Mouse (Mus musculus): ENCODE measurements around the gene Zfp12.
"Not testable (repeated sequence)": the region's sequence is repeated elsewhere in the genome, so short reads cannot be mapped to it uniquely, and the experiment has no call there.

Zfp12 gene

GRCm38 (mm10) chr5:143235028-143235693 is at the start of gene Zfp12:
Gene Zfp12, plus strand, starts transcription at chr5:143235163.
- peak; percentile 96 to 97 for DNase-seq

- DNase-seq: not testable (repeated sequence)
Observed at GRCm38 (mm10) chr5:143188014-143188413, 46.9 kb upstream of the Zfp12 start.

- no peak for DNase-seq
Observed at GRCm38 (mm10) chr5:143192806-143193205, 42.2 kb upstream of the Zfp12 start.

- DNase-seq: not testable (repeated sequence)
Observed at GRCm38 (mm10) chr5:143194747-143195146, 40.2 kb upstream of the Zfp12 start.

- no peak for DNase-seq
Observed at GRCm38 (mm10) chr5:143195166-143195565, 39.8 kb upstream of the Zfp12 start.

- no peak for DNase-seq
Observed at GRCm38 (mm10) chr5:143196506-143196905, 38.5 kb upstream of the Zfp12 start.

GRCm38 (mm10) chr5:143205015-143205414 is 29.9 kb upstream of the Zfp12 start:
- DNase-seq: peak in 1 of 2 experiments; percentile 6

- DNase-seq: no peak
Observed at GRCm38 (mm10) chr5:143213832-143214231, 21.1 kb upstream of the Zfp12 start.

GRCm38 (mm10) chr5:143220996-143221395 is 14.0 kb upstream of the Zfp12 start:
- no peak for DNase-seq

GRCm38 (mm10) chr5:143222287-143222686 is 12.7 kb upstream of the Zfp12 start:
- DNase-seq: no peak

- DNase-seq: no peak
Observed at GRCm38 (mm10) chr5:143226790-143227189, 8.2 kb upstream of the Zfp12 start, which contains the start of gene Spdye4a. Gene Spdye4a, minus strand, starts transcription at chr5:143226890.

GRCm38 (mm10) chr5:143236036-143236435 is 1.1 kb downstream of the Zfp12 start:
- no peak for DNase-seq

- no peak for DNase-seq
Observed at GRCm38 (mm10) chr5:143244926-143245325, 10.0 kb downstream of the Zfp12 start.

- peak in 1 of 2 experiments; percentile 25 for DNase-seq
Observed at GRCm38 (mm10) chr5:143252039-143252438, 17.1 kb downstream of the Zfp12 start.

- no peak for DNase-seq
Observed at GRCm38 (mm10) chr5:143252791-143253185, 17.8 kb downstream of the Zfp12 start.

GRCm38 (mm10) chr5:143253186-143253880 is 18.4 kb downstream of the Zfp12 start:
- DNase-seq: peak; percentile 78 to 82

- DNase-seq: peak in 1 of 2 experiments; percentile 81
Observed at GRCm38 (mm10) chr5:143253881-143254486, 19.0 kb downstream of the Zfp12 start.

GRCm38 (mm10) chr5:143254487-143255130 is 19.6 kb downstream of the Zfp12 start:
- peak; percentile 70 to 75 for DNase-seq

- DNase-seq: no peak
Observed at GRCm38 (mm10) chr5:143255131-143255519, 20.2 kb downstream of the Zfp12 start.

- no peak for DNase-seq
Observed at GRCm38 (mm10) chr5:143255802-143256201, 20.8 kb downstream of the Zfp12 start.

GRCm38 (mm10) chr5:143261636-143262035 is 26.7 kb downstream of the Zfp12 start:
- no peak for DNase-seq

GRCm38 (mm10) chr5:143264689-143265088 is 29.7 kb downstream of the Zfp12 start:
- peak in 1 of 2 experiments; percentile 66 for DNase-seq

- no peak for DNase-seq
Observed at GRCm38 (mm10) chr5:143265409-143265808, 30.4 kb downstream of the Zfp12 start.

All from cerebellum, postnatal 25 days (tissue).